Mouse (Mus musculus) megakaryocyte, embryonic 14.5 days (primary cell): ENCODE results near the gene Ccl3.

Experiments
- FLI1 ChIP-seq: IDR thresholded peaks from 2 replicates; pipeline ENCODE4 v1.6.1; 2012; ENCODE audit warnings: low read length, inconsistent platforms, mixed read lengths
- GATA1 ChIP-seq: IDR thresholded peaks from 3 replicates; pipeline ENCODE4 v1.6.1; 2012; ENCODE audit warnings: mixed read lengths, low read length, inconsistent platforms, borderline replicate concordance

DNA sequence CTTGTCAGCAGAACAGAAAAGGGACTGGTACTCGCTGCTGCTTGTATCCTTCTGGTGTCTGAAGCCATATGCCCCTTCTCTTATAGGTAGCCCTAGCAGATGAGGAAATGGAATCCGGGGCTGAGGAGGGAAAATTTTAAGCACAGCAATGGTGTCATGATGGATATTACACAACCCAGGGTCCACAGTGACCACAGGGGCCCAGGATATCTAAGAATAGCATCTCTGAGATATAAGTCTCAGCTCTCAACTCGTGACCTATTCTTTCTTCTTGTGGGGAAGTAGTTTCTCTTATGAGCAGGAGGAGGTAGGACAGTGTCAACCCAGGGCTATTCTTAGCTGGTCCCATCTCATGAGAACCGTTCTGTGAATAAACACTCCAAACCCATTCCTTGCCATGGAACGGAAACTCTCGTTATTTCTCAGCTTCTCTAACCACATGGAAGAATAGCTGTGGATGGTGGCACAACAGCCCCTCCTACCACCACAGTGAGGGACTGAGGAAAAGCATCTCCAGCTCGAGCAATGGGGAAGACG lies at the start of gene Ccl3:
- TF ChIP-seq GATA1 (no peak), FLI1 (no peak)
